Mouse (Mus musculus): ENCODE results near the gene Pygo2. TPM values are rescaled to one million over a fixed set of nuclear protein-coding genes. Genes with fewer than 3 reads are reported as not detected.
"Not testable (repeated sequence)": the region's sequence is repeated elsewhere in the genome, so short reads cannot be mapped to it uniquely, and the experiment has no call there.

The Pygo2 gene
- polyA plus RNA-seq, 1 experiment from 2014 or later, result 68.4 TPM

DNA sequence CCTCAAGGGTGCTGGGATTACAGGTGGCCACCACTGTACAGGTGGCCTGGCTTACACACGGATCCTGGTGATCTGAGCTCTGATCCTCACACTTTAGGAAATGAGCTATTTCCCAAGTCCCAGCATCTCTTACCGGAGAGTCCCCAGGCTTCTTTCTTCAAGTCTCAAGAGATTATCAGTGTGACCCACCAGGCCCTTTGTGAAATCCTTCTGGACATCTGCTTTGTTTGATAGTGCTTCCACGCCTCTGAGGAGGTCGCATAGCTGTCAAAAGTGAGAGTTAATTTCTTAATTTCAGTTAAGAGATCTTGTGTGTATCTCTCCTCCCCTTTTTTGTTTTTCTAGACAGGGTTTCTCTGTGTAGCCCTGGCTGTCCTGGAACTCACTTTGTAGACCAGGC is 4.1 kb upstream of the Pygo2 start:
- no peak for TF ChIP-seq CTCF (IDR thresholded peaks at IDR 0.05)
- ChIA-PET POLR2A (no interaction called here), CTCF (interaction anchor here (1.4 kb wide), 1 partner anchor 30 kb away, joined by 7 read pairs; no protein-coding TSS in a partner anchor)
- in situ Hi-C loops (cut with MboI; ENCODE audit: low pct_unique_long_range_greater_than_20kb), result no loop called here
- ATAC-seq (no peak), DNase-seq (ENCODE audit: low read depth, low spot score) (no peak)
- H3K27me3 ChIP-seq, result no peaks in the 10 kb centered on the region

DNA sequence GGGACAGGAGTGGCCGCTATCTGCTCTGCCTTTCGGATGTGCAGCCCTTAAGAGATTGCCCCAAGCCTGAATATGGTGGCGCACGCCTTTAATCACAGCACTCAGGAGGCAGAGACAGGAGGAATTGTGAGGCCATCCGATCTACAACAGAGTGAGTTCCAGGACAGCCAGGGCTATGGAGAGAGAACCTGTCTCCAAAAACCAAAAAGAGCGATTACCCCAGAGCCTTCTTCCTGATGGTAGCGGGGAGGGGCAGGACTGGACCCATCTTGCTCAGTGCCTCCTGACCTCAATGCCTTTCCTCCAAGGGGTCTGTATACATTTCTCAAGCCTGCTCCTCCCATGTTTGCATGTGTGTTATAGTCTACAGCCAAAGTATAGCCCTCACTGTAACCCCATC is 993 bp upstream of the Pygo2 start:
- DNase-seq (ENCODE audit: low read depth, low spot score); ATAC-seq: not testable (repeated sequence)

DNA sequence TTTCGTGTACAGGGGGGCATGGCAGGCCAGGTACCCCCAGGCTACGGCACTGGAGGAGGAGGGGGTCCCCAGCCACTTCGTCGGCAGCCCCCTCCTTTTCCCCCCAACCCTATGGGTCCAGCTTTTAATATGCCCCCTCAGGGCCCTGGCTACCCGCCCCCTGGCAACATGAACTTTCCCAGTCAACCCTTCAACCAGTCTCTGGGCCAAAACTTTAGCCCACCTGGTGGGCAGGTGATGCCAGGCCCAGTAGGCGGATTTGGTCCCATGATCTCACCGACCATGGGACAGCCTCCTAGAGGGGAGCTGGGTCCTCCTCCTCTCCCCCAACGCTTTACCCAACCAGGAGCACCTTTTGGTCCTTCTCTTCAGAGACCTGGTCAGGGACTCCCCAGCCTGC is 2.6 kb downstream of the Pygo2 start:
- POLR2A ChIA-PET, result interaction anchor here (1.3 to 3.3 kb wide), 2 partner anchors 11 to 13 kb away, joined by 3 to 19 read pairs; no protein-coding TSS in a partner anchor
- in situ Hi-C loops (cut with MboI; ENCODE audit: low pct_unique_long_range_greater_than_20kb), result no loop called here
- ATAC-seq (no peak), DNase-seq (ENCODE audit: low read depth, low spot score) (no peak)
- no peaks in the 10 kb centered on the region for H3K27me3 ChIP-seq
- TF ChIP-seq CTCF (IDR thresholded peaks at IDR 0.05), result no peak
- CTCF ChIA-PET, result interaction anchor here (1.2 to 1.7 kb wide), 2 partner anchors 9 to 23 kb away, joined by 4 to 5 read pairs; no protein-coding TSS in a partner anchor

More for the DNA sequence above, 993 bp upstream of the Pygo2 start:
- in situ Hi-C loops (cut with MboI; ENCODE audit: low pct_unique_long_range_greater_than_20kb); CTCF ChIA-PET; H3K27me3 ChIP-seq: not testable (repeated sequence)
- POLR2A ChIA-PET, result interaction anchor here (1.3 kb wide), 1 partner anchor 12 kb away, joined by 3 read pairs; no protein-coding TSS in a partner anchor

DNA sequence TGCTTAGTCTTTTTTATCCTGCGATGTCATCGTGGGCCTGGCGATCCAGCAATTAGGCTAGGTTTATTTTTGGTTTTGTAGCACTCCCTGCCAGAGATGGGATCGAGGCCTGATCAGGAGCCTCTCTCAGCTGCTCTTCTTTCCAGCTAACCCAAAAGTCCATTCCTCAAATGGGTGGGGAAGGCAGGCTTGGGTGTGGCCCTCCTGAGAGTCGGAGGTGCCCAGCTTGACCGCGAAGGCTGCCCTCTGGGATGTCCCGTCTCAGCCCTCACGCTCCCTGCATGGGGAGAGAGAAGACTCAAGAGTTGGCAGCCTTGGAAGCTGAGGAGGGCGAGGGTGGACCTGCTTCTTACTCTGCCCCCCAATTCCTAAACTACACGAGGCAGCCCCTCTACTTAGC is 4.5 kb downstream of the Pygo2 start:
- no peaks in the 10 kb centered on the region for H3K27me3 ChIP-seq
- CTCF ChIA-PET, result interaction anchor here (0.7 to 1.6 kb wide), 5 partner anchors 13 to 47 kb away, joined by 3 to 5 read pairs (median 3); no protein-coding TSS in a partner anchor
- in situ Hi-C loops (cut with MboI; ENCODE audit: low pct_unique_long_range_greater_than_20kb), result no loop called here
- DNase-seq (ENCODE audit: low read depth, low spot score) (no peak), ATAC-seq (no peak)
- POLR2A ChIA-PET, result interaction anchor here (3.1 kb wide), 1 partner anchor 14 kb away, joined by 29 read pairs; no protein-coding TSS in a partner anchor
- TF ChIP-seq CTCF (IDR thresholded peaks at IDR 0.05), result no peak

DNA sequence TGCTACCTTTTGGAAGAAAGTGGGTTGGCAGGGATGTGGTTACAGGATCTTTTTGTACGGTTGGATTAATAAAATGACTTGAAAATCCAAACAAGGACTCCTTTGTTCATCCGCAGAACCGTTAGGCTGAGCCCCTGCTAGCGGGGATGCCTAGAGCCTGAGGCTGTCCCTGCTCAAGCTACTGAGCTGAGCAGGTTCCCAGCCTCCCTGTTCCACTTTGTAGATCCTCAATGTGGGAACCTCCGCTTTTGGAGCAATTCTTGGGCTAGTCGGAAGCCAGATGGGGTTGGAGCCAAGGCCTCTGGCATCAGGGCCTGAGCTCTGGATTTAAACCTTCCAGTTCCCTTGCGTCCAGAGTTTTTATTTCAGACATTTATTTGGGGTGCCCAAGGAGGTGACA is 5.0 kb downstream of the Pygo2 start:
- no peak for ATAC-seq
- no peaks in the 10 kb centered on the region for H3K27me3 ChIP-seq
- ChIA-PET POLR2A (interaction anchor here (0.7 to 3.1 kb wide), 2 partner anchors 14 to 576 kb away, joined by 7 to 29 read pairs; no protein-coding TSS in a partner anchor), CTCF (no interaction called here)
- in situ Hi-C loops (cut with MboI; ENCODE audit: low pct_unique_long_range_greater_than_20kb), result no loop called here
- no peak for TF ChIP-seq CTCF (IDR thresholded peaks at IDR 0.05)
- DNase-seq (ENCODE audit: low read depth, low spot score), result no peak

DNA sequence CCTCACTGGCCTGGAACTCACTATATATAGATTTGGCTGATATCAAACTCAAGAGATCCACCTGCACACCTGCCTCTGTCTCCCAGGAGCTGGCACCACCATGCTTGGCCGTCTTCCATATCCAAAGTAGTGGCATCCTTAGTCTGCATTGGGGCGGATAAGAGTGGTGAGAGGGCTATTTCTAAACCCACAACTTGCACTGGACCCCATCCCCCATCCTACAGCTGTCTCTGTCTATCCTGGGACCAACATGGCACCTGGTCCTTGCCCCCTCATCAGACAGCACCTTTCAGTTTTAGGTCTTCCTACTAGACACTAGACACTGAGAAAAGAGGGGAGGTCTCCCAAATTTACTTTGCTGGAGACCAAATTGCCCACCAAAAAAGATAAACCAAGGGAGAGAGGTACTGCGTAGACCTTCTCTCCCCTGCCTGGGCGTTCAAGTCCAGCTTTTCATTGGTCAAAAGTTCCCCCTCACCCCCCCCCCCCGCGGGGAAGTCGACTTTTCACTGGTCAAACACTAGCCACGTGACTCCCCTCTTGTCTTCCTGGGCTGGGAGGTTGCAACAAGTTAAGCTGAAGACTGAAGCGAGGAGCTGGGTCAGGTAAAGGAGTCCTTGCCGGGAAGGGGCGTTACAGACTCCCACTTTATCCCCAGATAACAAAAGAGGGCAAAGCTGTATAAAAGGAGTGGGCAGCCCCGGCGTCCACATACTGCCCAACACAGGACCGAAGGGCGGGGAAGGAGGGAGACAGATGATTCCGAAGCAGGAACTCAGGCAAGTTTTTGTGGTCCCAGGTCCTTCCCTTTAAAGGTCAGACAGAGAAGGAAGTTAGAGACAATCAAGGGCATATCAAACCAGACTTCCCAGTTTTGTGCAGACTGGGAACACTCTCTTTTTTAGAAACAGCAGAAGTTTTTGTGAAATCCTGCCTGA is 6.4 kb downstream of the Pygo2 start, which contains the start of gene Pbxip1:
TSS of gene Pbxip1 (plus strand) at position 531 of the 938 bp plus-strand sequence.
- TF ChIP-seq CTCF (IDR thresholded peaks at IDR 0.05), result no peak
- H3K27me3 ChIP-seq, result no peaks in the 10 kb centered on the region
- ATAC-seq (peak; percentile 49), DNase-seq (ENCODE audit: low read depth, low spot score) (no peak)
- in situ Hi-C loops (cut with MboI; ENCODE audit: low pct_unique_long_range_greater_than_20kb), result no loop called here
- CTCF ChIA-PET, result interaction anchor here (0.9 to 4.0 kb wide), 6 partner anchors 13 to 59 kb away, joined by 3 to 30 read pairs (median 7); no protein-coding TSS in a partner anchor
- POLR2A ChIA-PET, result interaction anchor here (0.5 to 3.1 kb wide), 6 partner anchors 11 to 778 kb away, joined by 3 to 29 read pairs (median 6); partner anchors contain the start of gene Cks1b

DNA sequence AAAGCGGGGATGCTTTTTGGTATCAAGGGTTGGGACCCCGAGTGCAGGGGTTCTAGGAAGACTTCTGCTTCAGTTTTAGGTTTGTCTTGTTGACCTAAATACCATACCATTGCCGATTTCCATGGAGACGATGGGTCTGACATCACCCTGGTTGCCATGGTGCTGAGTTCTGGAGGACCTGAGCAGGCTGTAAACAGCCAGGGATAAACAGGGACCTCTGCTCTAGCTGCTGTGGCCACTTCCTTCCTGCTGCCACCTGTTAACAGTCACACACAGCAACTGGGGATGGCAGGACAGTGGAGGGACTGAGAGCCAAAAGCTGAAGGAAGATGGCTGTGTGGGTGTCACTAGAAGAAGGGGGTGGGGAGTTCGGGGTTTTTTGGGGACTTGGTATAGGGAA is 7.3 kb downstream of the Pygo2 start:
- no peaks in the 10 kb centered on the region for H3K27me3 ChIP-seq
- POLR2A ChIA-PET, result interaction anchor here (1.2 to 3.1 kb wide), 5 partner anchors 17 to 49 kb away, joined by 3 to 29 read pairs (median 7); partner anchors contain the start of gene Cks1b
- CTCF ChIA-PET, result interaction anchor here (0.8 to 4.0 kb wide), 6 partner anchors 12 to 41 kb away, joined by 3 to 30 read pairs (median 7); no protein-coding TSS in a partner anchor
- in situ Hi-C loops (cut with MboI; ENCODE audit: low pct_unique_long_range_greater_than_20kb), result no loop called here
- no peak for TF ChIP-seq CTCF (IDR thresholded peaks at IDR 0.05)
- DNase-seq (ENCODE audit: low read depth, low spot score) (no peak), ATAC-seq (no peak)

DNA sequence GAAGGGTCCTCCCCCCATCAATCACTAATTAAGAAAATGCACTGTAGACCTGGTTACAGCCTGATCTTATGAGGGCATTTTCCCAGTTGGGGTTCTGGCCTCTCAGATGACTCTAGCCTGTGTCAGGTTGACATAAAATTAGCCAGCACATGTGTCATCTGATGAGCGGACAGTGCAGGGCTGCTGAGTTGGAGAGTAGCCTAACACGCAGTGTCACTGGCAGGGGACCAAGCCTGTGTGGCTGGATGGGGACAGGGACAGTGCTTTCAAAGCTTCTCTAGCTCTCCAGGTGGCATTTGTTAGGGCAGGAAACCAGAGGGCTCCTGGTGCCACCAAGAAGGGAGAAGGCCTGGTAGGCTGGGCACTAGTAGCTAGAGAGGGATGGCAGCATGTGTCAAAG is 10.7 kb downstream of the Pygo2 start:
- in situ Hi-C loops (cut with MboI; ENCODE audit: low pct_unique_long_range_greater_than_20kb), result no loop called here
- no peak for DNase-seq (ENCODE audit: low read depth, low spot score)
- ChIA-PET CTCF (interaction anchor here (1.1 kb wide), 1 partner anchor 9 kb away, joined by 5 read pairs; no protein-coding TSS in a partner anchor), POLR2A (interaction anchor here (1.0 kb wide), 1 partner anchor 16 kb away, joined by 5 read pairs; no protein-coding TSS in a partner anchor)
- TF ChIP-seq CTCF (IDR thresholded peaks at IDR 0.05), result no peak
- no peaks in the 10 kb centered on the region for H3K27me3 ChIP-seq
- no peak for ATAC-seq

DNA sequence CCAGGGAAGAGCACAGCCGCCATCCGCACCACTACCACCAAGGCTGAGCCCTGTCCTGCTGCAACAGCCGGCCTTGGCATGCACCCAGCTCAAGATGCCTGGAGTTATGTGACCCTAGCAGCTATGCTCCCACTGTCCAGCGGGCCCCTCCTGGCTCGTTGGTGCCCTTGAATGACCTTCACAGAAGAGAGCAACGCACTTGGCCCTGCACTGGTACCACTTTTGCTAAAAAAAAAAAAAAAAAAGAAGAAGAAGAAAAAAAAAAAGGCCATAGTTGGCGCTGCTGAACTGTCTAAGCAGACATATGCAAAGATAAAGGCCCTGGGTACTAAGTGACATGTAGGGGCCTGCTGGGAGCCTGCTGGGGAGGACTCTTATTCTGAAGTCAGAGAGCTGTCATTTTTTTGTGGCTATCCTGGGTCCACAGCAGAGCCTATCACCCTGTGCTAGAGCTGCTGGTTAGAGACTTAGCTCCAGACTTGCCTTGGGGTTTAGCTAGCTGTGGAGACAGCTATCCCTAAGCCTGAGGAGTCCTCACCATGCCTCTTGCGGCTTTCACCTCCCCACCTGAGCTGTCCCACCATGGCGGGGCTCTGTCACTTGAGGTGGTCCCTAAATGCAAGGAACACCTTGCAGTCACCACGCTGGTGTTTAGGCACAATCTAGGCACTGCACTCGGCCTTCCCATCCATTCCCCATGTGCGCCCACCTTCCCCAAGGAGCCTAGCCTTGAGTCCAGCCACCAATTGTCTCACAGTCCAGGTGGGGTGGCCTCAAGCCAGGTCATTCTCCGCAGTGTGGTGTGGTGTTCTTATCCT is 18.9 kb downstream of the Pygo2 start:
- no peak for TF ChIP-seq CTCF (IDR thresholded peaks at IDR 0.05)
- DNase-seq (ENCODE audit: low read depth, low spot score) (no peak), ATAC-seq (peak; percentile 28)
- no peaks in the 10 kb centered on the region for H3K27me3 ChIP-seq
- in situ Hi-C loops (cut with MboI; ENCODE audit: low pct_unique_long_range_greater_than_20kb), result no loop called here
- POLR2A ChIA-PET, result interaction anchor here (0.6 to 1.6 kb wide), 7 partner anchors 10 to 235 kb away, joined by 3 to 7 read pairs (median 4); partner anchors contain the start of genes Adam15 and Pbxip1
- CTCF ChIA-PET, result interaction anchor here (0.6 to 5.1 kb wide), 17 partner anchors 7 to 110 kb away, joined by 3 to 30 read pairs (median 4); partner anchors contain the start of gene Pbxip1

Measured in Patski (cell line).